ENCODE assay signal across 10 mouse cellular contexts in genomic region chr4:45949109-45949848, GRCm38 (mm10). TPM values are rescaled to one million over a fixed set of nuclear protein-coding genes. Genes with fewer than 3 reads are reported as not detected.
DNase-seq lines count a peak whose midpoint lies in the region; ATAC-seq lines count a peak whose summit lies in the region.
"Had no signal": no experiment of that assay in that cellular context is flagged by ENCODE, and none has a peak within 500 bp of the region (broad histone marks: within the 10 kb centered on the region; RNA-seq: fewer than 3 reads in every experiment).

No protein-coding gene starts in this region.

- no peaks in the 10 kb centered on the region for H3K9me3 ChIP-seq in kidney, embryonic 14.5 days (ENCODE audit: control insufficient read depth, low read length)
- no peaks in the 10 kb centered on the region for H3K9me3 ChIP-seq in lung, embryonic 16.5 days (ENCODE audit: control insufficient read depth, low read length)
- no peaks in the 10 kb centered on the region for H3K9me3 ChIP-seq in stomach, embryonic 16.5 days (replicated peaks; ENCODE audit: control insufficient read depth, low read length)

- H3K36me3 ChIP-seq in kidney, embryonic 14.5 days (ENCODE audit: control insufficient read depth, insufficient read depth, low read length) = no peaks in the 10 kb centered on the region
- no peaks in the 10 kb centered on the region for H3K36me3 ChIP-seq in lung, embryonic 16.5 days (ENCODE audit: control insufficient read depth, insufficient read depth, low read length)
- no peaks in the 10 kb centered on the region for H3K36me3 ChIP-seq in stomach, embryonic 16.5 days (ENCODE audit: control insufficient read depth, insufficient read depth, low read length)

- ATAC-seq in kidney, embryonic 14.5 days (ENCODE audit: low FRiP score, low TSS enrichment) = no peak
- peak; percentile 53 for ATAC-seq in lung, embryonic 16.5 days (ENCODE audit: low read depth)
- peak; percentile 4; the same call in 1 of the 2 replicates for ATAC-seq in stomach, embryonic 16.5 days (ENCODE audit: insufficient read depth, low FRiP score)

- H3K4me1 ChIP-seq in kidney, embryonic 14.5 days (ENCODE audit: control insufficient read depth, insufficient read depth, low read length) = no peaks in the 10 kb centered on the region
- H3K4me1 ChIP-seq in lung, embryonic 16.5 days (replicated peaks; ENCODE audit: control insufficient read depth, insufficient read depth, low read length) = peaks cover 8% of the 10 kb centered on the region
- H3K4me1 ChIP-seq in stomach, embryonic 16.5 days (ENCODE audit: control insufficient read depth, insufficient read depth, low read length) = peaks cover 14% of the 10 kb centered on the region

- peak; percentile 12 to 13 for DNase-seq in kidney, postnatal 4 days
- DNase-seq in adrenal gland, postnatal 25 days = peak; percentile 42
- DNase-seq in frontal cortex, postnatal 25 days (ENCODE audit: low spot score in 2 of 2) = no peak
- no peak for DNase-seq in frontal cortex, postnatal 14 days (ENCODE audit: low spot score in 2 of 2)
- DNase-seq in left cerebral cortex, postnatal 4 days = no peak

- H3K27ac ChIP-seq in kidney, embryonic 14.5 days (ENCODE audit: low read depth, low read length) = no peak overlapping the region
- H3K27ac ChIP-seq in lung, embryonic 16.5 days (ENCODE audit: low read length) = peak overlapping the region; percentile 58
- H3K27ac ChIP-seq in stomach, embryonic 16.5 days (ENCODE audit: low read length) = peak overlapping the region; percentile 34

- no peaks in the 10 kb centered on the region for H3K27me3 ChIP-seq in kidney, embryonic 14.5 days (ENCODE audit: control insufficient read depth, insufficient read depth, low read length)
- no peaks in the 10 kb centered on the region for H3K27me3 ChIP-seq in lung, embryonic 16.5 days (ENCODE audit: control insufficient read depth, insufficient read depth, low read depth, low read length)
- no peaks in the 10 kb centered on the region for H3K27me3 ChIP-seq in stomach, embryonic 16.5 days (ENCODE audit: control insufficient read depth, insufficient read depth, low read length)

- WGBS in kidney, embryonic 14.5 days = 82% methylated on average over 7 of the region's 7 CpGs
- 69% methylated on average over 7 of the region's 7 CpGs for WGBS in lung, embryonic 16.5 days
- 77% methylated on average over 7 of the region's 7 CpGs for WGBS in stomach, embryonic 16.5 days

- no peak overlapping the region for H3K4me2 ChIP-seq in kidney, embryonic 14.5 days (replicated peaks; ENCODE audit: low read depth, low read length)
- no peak overlapping the region for H3K4me2 ChIP-seq in lung, embryonic 16.5 days (ENCODE audit: low read depth, low read length)
- no peak overlapping the region for H3K4me2 ChIP-seq in stomach, embryonic 16.5 days (ENCODE audit: low read depth, low read length)

- H3K4me3 ChIP-seq in kidney, embryonic 14.5 days (ENCODE audit: low read length) = no peak overlapping the region
- no peak overlapping the region for H3K4me3 ChIP-seq in lung, embryonic 16.5 days (ENCODE audit: low read length)
- no peak overlapping the region for H3K4me3 ChIP-seq in stomach, embryonic 16.5 days (replicated peaks; ENCODE audit: low read length)

- H3K9ac ChIP-seq in kidney, embryonic 14.5 days (ENCODE audit: low read depth, low read length) = no peak overlapping the region
- H3K9ac ChIP-seq in lung, embryonic 16.5 days (ENCODE audit: low read length) = no peak overlapping the region
- H3K9ac ChIP-seq in stomach, embryonic 16.5 days (ENCODE audit: low read length) = no peak overlapping the region

- intact Hi-C loops in left cerebral cortex, postnatal 4 days (cut with DNase I) = no loop called here

RNA-seq across cellular contexts. Expression of gene Tdrd7, which starts 15.9 kb away (rescaled TPM):
- polyA plus RNA-seq in kidney, embryonic 14.5 days (2014; fragmentation: Nextera tagmentation; extraction: Ambion mirVana) = 8.8 and 19.0 TPM in 2 replicates
- total RNA-seq in adrenal gland, postnatal 25 days (2021) = 24.9 and 31.2 TPM in 2 replicates
- polyA plus RNA-seq in lung, embryonic 16.5 days (2015; fragmentation: Nextera tagmentation; extraction: Ambion mirVana) = 18.8 and 21.5 TPM in 2 replicates
- 22.6 and 24.5 TPM in 2 replicates for polyA plus RNA-seq in stomach, embryonic 16.5 days (2015; fragmentation: Nextera tagmentation; extraction: Ambion mirVana)
- 10 to 100 TPM; 26.1 to 29.2 TPM for total RNA-seq in left cerebral cortex, postnatal 4 days (2021)

RNA-seq across cellular contexts. Expression of gene Ccdc180, which starts 59.2 kb away (rescaled TPM):
- 0.16 and 0.80 TPM in 2 replicates for polyA plus RNA-seq in kidney, embryonic 14.5 days (2014; fragmentation: Nextera tagmentation; extraction: Ambion mirVana)
- 0.18 and 0.38 TPM in 2 replicates for total RNA-seq in adrenal gland, postnatal 25 days (2021)
- polyA plus RNA-seq in lung, embryonic 16.5 days (2015; fragmentation: Nextera tagmentation; extraction: Ambion mirVana) = 1.5 and 1.7 TPM in 2 replicates
- 0.22 and 0.28 TPM in 2 replicates for polyA plus RNA-seq in stomach, embryonic 16.5 days (2015; fragmentation: Nextera tagmentation; extraction: Ambion mirVana)
- total RNA-seq in left cerebral cortex, postnatal 4 days (2021) = under 1 TPM; 0.28 to 0.79 TPM
- total RNA-seq: heart, postnatal 36 days; left cerebral cortex, postnatal 25 days had no signal

Comparison
In these comparisons a context has a peak if more than half of its experiments do, and no peak if none do; other contexts are left out.
1. DNase-seq: peak in kidney, postnatal 4 days (2 of 2) and adrenal gland, postnatal 25 days (single experiment); none in frontal cortex, postnatal 25 days (0 of 2), frontal cortex, postnatal 14 days (0 of 2) and left cerebral cortex, postnatal 4 days (single experiment).